Mouse (Mus musculus) liver, embryonic 14.5 days (tissue): ENCODE data around the gene Arhgef16.

ENCODE experiments used
- CTCF ChIP-seq: IDR thresholded peaks from 2 replicates; pipeline ENCODE4 v1.5.1; 2016; ENCODE audit warnings: antibody characterized with exemption, low read depth, control low read depth
- EP300 ChIP-seq: IDR thresholded peaks from 2 replicates; pipeline ENCODE4 v1.6.1; 2016; ENCODE audit warnings: antibody characterized with exemption, low read depth

- TF ChIP-seq CTCF (no peak), EP300 (no peak)
These were observed 27.0 kb upstream of the Arhgef16 start for GRCm38 (mm10) chr4:154328431-154328830.
